Mouse (Mus musculus) embryonic fibroblast, embryonic 13.5 days (primary cell): Measurements from ENCODE around the gene Trmt1l. TPM values are rescaled to one million over a fixed set of nuclear protein-coding genes. Genes with fewer than 3 reads are reported as not detected.

Experiments
- H3K27ac ChIP-seq: 2 replicates; pipeline ENCODE4 v1.5.1; 2012; ENCODE audit warnings: low read length, control low read depth, inconsistent platforms; ENCODE audit not compliant: insufficient read depth
- H3K4me1 ChIP-seq: 2 replicates; pipeline ENCODE4 v1.6.1; 2011; ENCODE audit warnings: low read length; ENCODE audit not compliant: control insufficient read depth, insufficient read depth
- H3K4me3 ChIP-seq: 2 replicates; pipeline ENCODE4 v1.5.1; 2011; ENCODE audit warnings: mild to moderate bottlenecking, control low read depth, low read length; ENCODE audit not compliant: insufficient read depth
- CTCF ChIP-seq: IDR thresholded peaks from 2 replicates; pipeline ENCODE4 v1.5.1; 2011; ENCODE audit warnings: mild to moderate bottlenecking, control low read depth, low read length, moderate library complexity, borderline replicate concordance; ENCODE audit not compliant: insufficient read depth
- POLR2A ChIP-seq: IDR thresholded peaks from 2 replicates; pipeline ENCODE4 v1.6.1; 2011; ENCODE audit warnings: low read depth, mild to moderate bottlenecking, control low read depth, low read length, moderate library complexity
- polyA plus RNA-seq: library from polyadenylated mRNA; stranded (reverse); fragments of >200 nt; gene quantifications from 2 replicates; pipeline ENCODE4 v1.2.4, GENCODE M21; 2011; ENCODE audit warnings: low read depth; ENCODE audit not compliant: missing spikeins, insufficient read length

Gene Trmt1l
- polyA plus RNA-seq, 1 experiment = 33.7 TPM

DNA sequence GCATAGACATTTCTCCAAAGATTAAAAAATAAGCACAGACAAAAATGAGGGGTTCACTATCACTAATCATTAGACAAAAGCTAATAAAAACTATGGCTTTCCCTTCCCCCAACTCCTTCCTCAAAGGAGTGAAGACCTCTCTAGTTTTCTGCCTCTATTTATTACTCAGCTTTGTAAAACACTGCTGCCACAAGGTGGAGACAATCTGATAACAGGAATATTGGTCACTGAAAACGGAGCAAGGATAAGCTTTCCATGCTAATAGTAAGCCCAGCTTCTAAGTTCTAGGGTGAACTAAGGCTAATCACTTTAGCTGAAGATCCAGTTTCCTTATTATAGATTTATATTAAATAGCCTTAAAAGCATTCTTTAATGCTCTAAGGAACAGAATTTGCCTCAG lies 64.1 kb downstream of the Trmt1l start:
- H3K4me1 ChIP-seq = no peaks in the 10 kb centered on the region
- H3K4me3 ChIP-seq = no peak overlapping the region
- no peak overlapping the region for H3K27ac ChIP-seq
- TF ChIP-seq CTCF (no peak), POLR2A (no peak)

DNA sequence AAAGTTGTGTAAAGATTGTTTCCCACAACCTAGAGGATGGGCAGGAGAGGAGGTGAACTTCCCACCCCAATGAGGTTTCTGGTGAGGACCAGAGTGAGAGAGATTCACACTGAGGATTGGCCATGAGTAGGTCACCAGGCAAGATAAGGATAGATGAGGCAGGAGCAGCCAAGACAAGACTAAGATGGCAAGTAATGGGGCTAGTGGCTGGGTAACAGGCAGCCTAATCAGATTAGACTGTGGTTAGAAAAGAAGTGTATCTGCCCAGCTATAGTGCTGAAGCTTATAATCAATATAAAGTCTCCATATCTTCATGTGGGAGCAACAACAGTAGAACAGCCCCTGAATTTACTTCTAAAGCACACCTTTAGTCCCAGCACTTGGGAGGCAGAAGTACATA lies 65.5 kb downstream of the Trmt1l start:
- TF ChIP-seq POLR2A = no peak
- no peak for TF ChIP-seq CTCF
- Histone ChIP-seq H3K4me1 (peaks cover 2% of the 10 kb centered on the region; the same call in 1 of the 2 replicates), H3K27ac (no peak overlapping the region), H3K4me3 (no peak overlapping the region)

DNA sequence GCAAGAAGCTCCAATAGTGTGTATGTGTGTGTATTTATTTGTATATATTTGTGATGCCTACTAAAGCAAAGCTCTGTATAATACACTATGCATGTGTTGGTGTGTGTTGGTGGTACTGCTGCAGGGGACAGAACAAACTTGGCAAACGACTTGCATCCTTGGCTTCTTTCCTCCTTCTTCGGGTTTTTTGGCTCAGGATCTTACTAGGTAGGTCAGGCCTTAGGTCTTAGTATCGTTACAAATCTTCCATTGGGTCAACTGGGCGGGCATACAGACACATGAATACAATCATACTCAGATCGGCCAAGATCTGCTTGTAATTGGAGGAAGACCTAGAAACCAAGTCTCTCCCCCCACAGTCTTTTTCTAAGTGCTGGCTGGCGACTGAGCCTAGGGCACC lies 66.4 kb downstream of the Trmt1l start:
- Histone ChIP-seq H3K4me3 (no peak overlapping the region), H3K4me1 (peaks cover 2% of the 10 kb centered on the region; the same call in 1 of the 2 replicates), H3K27ac (no peak overlapping the region)
- TF ChIP-seq POLR2A = no peak
- TF ChIP-seq CTCF = no peak

DNA sequence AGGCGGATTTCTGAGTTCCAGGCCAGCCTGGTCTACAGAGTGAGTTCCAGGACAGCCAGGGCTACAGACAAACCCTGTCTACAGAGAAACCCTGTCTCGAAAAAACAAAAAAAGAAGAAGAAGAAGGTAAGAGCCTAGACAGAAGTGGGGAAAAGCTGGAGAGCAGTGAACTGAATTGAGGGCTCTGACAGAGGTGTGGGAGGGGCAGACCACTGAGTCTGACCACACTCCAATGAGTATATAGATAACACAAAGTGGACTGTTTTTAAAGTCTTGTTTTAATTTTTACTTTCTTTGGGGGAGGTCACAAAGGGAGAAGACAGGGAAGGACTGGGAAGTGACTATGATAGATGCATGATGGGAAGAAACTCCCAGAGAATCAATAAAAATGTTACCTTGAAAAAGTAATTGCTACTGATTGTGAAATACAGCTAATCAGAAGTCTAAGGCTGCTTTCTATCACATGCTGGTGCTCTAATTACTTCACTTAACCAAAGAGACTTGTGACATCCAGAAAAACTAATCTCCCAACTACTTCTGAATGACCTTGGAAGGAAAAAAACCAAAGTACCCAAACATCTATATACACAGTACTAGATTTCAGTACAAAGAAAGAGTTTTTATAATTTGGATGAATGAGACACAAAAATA lies 67.4 kb downstream of the Trmt1l start:
- Histone ChIP-seq H3K27ac (no peak overlapping the region), H3K4me1 (peaks cover 2% of the 10 kb centered on the region; the same call in 1 of the 2 replicates), H3K4me3 (no peak overlapping the region)
- no peak for TF ChIP-seq POLR2A
- TF ChIP-seq CTCF = no peak

DNA sequence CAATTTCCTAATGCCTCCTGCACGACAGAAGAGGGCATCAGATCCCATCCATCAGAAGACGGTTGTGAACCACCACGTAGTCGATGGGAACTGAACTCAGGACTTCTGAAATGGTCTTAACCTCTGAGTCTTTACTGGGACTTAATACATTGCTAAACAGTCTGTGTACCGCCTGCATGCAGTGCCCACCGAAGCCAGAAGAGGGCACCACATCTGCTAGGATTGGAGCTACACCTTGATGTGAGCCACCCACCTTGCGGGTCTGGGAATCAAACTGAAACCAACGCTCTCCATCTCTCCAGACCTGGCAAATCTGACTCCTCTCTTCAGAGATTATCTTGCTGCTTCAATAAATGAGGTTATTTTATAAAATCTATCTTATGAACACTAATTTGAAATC lies 68.7 kb downstream of the Trmt1l start:
- no peak for TF ChIP-seq POLR2A
- peak; percentile 50; the same call in 1 of the 2 replicates for TF ChIP-seq CTCF
- H3K4me3 ChIP-seq = no peak overlapping the region

DNA sequence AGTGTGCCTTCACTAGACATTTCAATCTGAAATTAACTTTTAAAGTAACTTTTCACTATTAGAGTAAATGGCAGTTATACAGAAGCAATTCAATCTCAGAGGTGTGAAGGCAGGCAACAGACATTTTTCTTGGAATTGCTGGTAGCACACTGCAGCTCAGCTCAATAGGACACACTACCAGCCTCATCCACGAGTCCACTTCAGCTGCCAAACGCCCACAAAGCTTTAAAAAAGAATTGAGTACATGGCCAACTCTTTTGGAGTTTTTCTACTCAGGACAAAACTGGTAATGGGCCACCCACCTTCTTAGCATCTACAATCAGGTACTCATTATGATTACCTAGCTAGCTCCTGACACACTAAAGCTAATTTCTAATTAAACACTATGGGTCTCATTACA lies 69.6 kb downstream of the Trmt1l start:
- peaks cover 2% of the 10 kb centered on the region; the same call in 1 of the 2 replicates for H3K4me1 ChIP-seq
- TF ChIP-seq CTCF = no peak
- TF ChIP-seq POLR2A = no peak

More for the DNA sequence above, 68.7 kb downstream of the Trmt1l start:
- Histone ChIP-seq H3K27ac (no peak overlapping the region), H3K4me1 (peaks cover 2% of the 10 kb centered on the region; the same call in 1 of the 2 replicates)

DNA sequence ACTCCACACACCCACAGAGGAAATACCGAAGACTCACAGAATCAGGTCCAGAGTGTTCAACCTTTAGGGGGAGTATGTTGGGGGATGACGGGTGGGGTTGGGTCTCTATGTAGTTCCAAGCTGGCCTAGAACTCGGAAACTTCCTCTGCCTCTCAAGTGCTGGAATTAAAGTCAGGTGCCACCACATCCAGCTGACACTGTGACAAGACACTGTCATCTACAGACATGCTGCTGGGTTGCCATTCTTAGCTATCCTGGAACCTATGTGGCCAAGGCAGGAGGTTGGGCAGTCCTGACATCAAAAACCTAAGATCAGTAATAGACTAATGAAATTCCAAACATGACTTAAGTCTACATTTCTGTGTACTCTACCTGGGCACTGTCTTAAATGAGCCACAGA lies 70.0 kb downstream of the Trmt1l start:
- no peak for TF ChIP-seq CTCF
- TF ChIP-seq POLR2A = no peak

More for the DNA sequence above, 69.6 kb downstream of the Trmt1l start:
- Histone ChIP-seq H3K4me3 (no peak overlapping the region), H3K27ac (no peak overlapping the region)

DNA sequence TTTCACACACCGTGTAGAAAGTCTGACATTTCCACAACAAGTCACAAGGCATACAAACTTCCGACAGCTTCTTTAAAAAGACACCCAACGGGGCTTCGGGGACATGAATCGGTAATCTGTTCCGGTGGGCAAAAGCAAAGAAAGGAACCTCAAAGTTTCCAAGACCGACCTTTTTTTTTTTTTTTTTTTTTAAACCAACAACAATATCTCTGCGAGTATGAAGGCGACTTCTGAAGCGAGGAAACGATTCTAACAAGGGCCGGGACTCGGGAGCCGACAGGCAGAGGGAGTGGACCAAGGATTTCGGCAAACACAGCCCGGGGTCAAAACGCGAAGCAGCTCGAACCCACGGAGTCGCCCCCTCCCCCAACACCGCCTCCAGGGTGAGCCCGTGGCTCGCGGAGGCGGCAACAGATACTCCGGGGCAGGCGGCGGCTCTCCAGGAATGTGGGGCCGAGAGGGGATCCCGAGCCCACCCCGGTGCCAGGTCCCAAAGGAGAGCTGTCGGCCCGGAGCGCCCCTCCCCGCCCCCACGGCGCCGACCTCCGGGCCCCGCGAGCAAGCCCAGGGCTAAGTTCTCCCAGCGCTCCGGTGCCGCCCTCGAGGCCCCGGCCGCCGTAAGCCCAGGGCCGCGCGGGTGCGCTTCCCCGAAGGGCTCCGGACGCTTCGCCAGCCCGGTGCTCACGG lies 71.6 kb downstream of the Trmt1l start:
- no peak for TF ChIP-seq CTCF
- no peak for TF ChIP-seq POLR2A
- Histone ChIP-seq H3K27ac (peak overlapping the region; percentile 55), H3K4me1 (peaks cover 2% of the 10 kb centered on the region; the same call in 1 of the 2 replicates), H3K4me3 (peak overlapping the region; percentile 83)

More for the DNA sequence above, 70.0 kb downstream of the Trmt1l start:
- Histone ChIP-seq H3K4me3 (no peak overlapping the region), H3K4me1 (peaks cover 2% of the 10 kb centered on the region; the same call in 1 of the 2 replicates), H3K27ac (no peak overlapping the region)

DNA sequence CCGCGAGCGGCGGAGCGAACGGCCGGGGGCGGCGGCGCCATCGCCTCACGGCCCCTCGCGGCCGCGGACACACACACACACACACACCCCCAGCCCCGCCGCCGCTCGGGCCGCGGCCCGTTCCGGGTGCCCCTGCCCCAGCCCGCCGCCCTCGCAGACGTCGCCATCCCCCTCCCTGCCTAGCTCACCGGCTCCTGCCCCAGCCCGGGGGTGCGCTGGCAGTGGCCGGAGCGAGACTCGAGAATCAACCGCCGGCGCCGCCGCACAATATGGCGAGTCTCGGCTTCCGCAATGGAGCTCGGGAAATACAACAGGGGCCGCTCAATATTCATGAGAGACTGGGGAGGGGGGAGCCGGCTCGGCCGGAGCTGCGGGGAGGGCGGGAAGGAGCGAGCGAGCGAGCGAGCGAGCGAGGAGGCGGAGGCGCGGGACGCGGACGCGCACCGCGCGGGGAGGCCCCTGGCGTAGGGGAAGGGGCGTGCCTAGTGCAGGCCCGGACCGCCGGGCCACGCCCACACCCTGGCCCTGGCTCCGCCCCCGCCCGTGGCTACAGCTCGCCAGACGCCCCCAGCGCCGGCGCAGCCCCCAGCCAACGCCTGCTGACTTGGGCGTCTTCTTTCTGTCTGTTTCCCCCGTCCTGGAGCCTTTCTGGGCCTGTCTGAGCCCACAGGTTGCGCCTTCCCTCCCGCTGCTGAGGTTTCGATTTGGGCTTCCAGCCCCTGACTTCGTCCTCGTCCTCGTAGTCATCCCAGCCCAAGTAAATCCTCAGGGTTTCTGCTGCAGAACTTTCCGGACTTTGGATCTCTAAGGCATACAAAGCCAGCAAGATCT lies 72.4 kb downstream of the Trmt1l start, which contains the start of gene Rnf2:
TSS of gene Rnf2 (minus strand) at position 425 of the 831 bp plus-strand sequence.
- H3K27ac ChIP-seq = peak within 1 kb of the TSS; percentile 55
- peak; percentile 76 for TF ChIP-seq POLR2A
- TF ChIP-seq CTCF = no peak
- peak within 1 kb of the TSS; percentile 83 for H3K4me3 ChIP-seq
- H3K4me1 ChIP-seq = peaks cover 2% of the 10 kb centered on the region; the same call in 1 of the 2 replicates

Other genes starting within 250 kb of the Trmt1l start
- gene Gm47985, start 246.0 kb upstream of the Trmt1l start, polyA plus RNA-seq = not detected in 2 replicates
- not detected in 2 replicates for gene Gm8947, start 236.2 kb upstream of the Trmt1l start, polyA plus RNA-seq
- not detected in 2 replicates for gene Gm47995, start 230.1 kb upstream of the Trmt1l start, polyA plus RNA-seq
- not detected in 2 replicates for gene 3110040M04Rik, start 224.4 kb upstream of the Trmt1l start, polyA plus RNA-seq
- gene Gm47996, start 218.4 kb upstream of the Trmt1l start, polyA plus RNA-seq = not detected in 2 replicates
- gene Ivns1abp, start 84.1 kb upstream of the Trmt1l start, polyA plus RNA-seq = 91.0 and 105 TPM in 2 replicates
- gene Swt1, start 87 bp upstream of the Trmt1l start, polyA plus RNA-seq = 15.6 and 19.4 TPM in 2 replicates
- 80.0 and 96.5 TPM in 2 replicates for gene Rnf2, start 72.4 kb downstream of the Trmt1l start, polyA plus RNA-seq
- 68.1 and 81.6 TPM in 2 replicates for gene Fam129a, start 142.6 kb downstream of the Trmt1l start, polyA plus RNA-seq